Mouse (Mus musculus): Measurements from ENCODE around the gene Kif18b.

- TF ChIP-seq POLR2A (IDR thresholded peaks at IDR 0.05; ENCODE audit: extremely low read depth, insufficient read depth, low read length) (no peak), CTCF (IDR thresholded peaks at IDR 0.05; ENCODE audit: extremely low read depth, insufficient read depth, low read length) (no peak)
Observed at GRCm38 (mm10) chr11:102945306-102946264, 20.7 kb upstream of the Kif18b start.

All from cortical plate, adult 2 months (tissue).